Mouse (Mus musculus): ENCODE results near the gene Thbd.

GRCm38 (mm10) chr2:148427553-148427952 is 19.6 kb upstream of the Thbd start:
- TF ChIP-seq MYC (IDR thresholded peaks at IDR 0.05; ENCODE audit: low read depth, low read length) (no peak), ZNF384 (IDR thresholded peaks at IDR 0.05; ENCODE audit: low read depth, low read length) (no peak), CTCF (conservative IDR thresholded peaks at IDR 0.05 in 1 of 2, IDR thresholded peaks at IDR 0.05 in 1 of 2; ENCODE audit: low read depth in 2 of 2, low read length in 2 of 2) (no peak), CHD1 (IDR thresholded peaks at IDR 0.05; ENCODE audit: low read depth, low read length) (no peak), GABPA (IDR thresholded peaks at IDR 0.05; ENCODE audit: insufficient replicate concordance, low read depth, low read length) (no peak), ZKSCAN1 (IDR thresholded peaks at IDR 0.05; ENCODE audit: borderline replicate concordance, low read depth, low read length) (no peak), ZC3H11A (IDR thresholded peaks at IDR 0.05; ENCODE audit: low read depth, low read length) (no peak), TCF12 (IDR thresholded peaks at IDR 0.05; ENCODE audit: low read depth, low read length) (no peak), EP300 (IDR thresholded peaks at IDR 0.05; ENCODE audit: low read length) (no peak), JUND (conservative IDR thresholded peaks at IDR 0.05; ENCODE audit: low read depth, low read length) (no peak), RCOR1 (conservative IDR thresholded peaks at IDR 0.05; ENCODE audit: low read depth, low read length) (no peak), ELF1 (IDR thresholded peaks at IDR 0.05; ENCODE audit: low read depth, low read length) (no peak), POLR2A (IDR thresholded peaks at IDR 0.05; ENCODE audit: low read depth, low read length) (no peak)

Data from CH12.LX (cell line).